Mouse (Mus musculus): Measurements from ENCODE around the gene Pi16. TPM values are rescaled to one million over a fixed set of nuclear protein-coding genes. Genes with fewer than 3 reads are reported as not detected.
A peak's percentile ranks its signal among the peaks of the same experiment; 100 is the strongest.

Pi16 gene
- total RNA-seq, 2 experiments from 2014 or later, result 22.7 to 29.1 TPM

- no peak for DNase-seq
Observed at GRCm38 (mm10) chr17:29356882-29357281, 39.4 kb downstream of the Pi16 start.

GRCm38 (mm10) chr17:29358928-29359327, 41.4 kb downstream of the Pi16 start:
- no peak for DNase-seq

GRCm38 (mm10) chr17:29360761-29361221, 43.3 kb downstream of the Pi16 start, which contains the start of gene Fgd2:
Fgd2 (plus strand) TSS chr17:29360914.
- peak; percentile 33 to 66 for DNase-seq

GRCm38 (mm10) chr17:29361982-29362691, 44.7 kb downstream of the Pi16 start:
- DNase-seq, result peak in 1 of 2 experiments; percentile 37

GRCm38 (mm10) chr17:29363109-29363508, 45.6 kb downstream of the Pi16 start:
- DNase-seq, result no peak

- no peak for DNase-seq
Observed at GRCm38 (mm10) chr17:29365105-29365621, 47.7 kb downstream of the Pi16 start.

- no peak for DNase-seq
Observed at GRCm38 (mm10) chr17:29368726-29369125, 51.2 kb downstream of the Pi16 start.

- peak; percentile 93 to 96 for DNase-seq
Observed at GRCm38 (mm10) chr17:29370984-29371723, 53.7 kb downstream of the Pi16 start.

- DNase-seq, result no peak
Observed at GRCm38 (mm10) chr17:29375871-29376270, 58.4 kb downstream of the Pi16 start.

- DNase-seq, result no peak
Observed at GRCm38 (mm10) chr17:29378056-29378455, 60.6 kb downstream of the Pi16 start.

Other genes starting within 250 kb of the Pi16 start
- gene Cdkn1a, start 226.7 kb upstream of the Pi16 start, total RNA-seq (2021), result 100 to 1,000 TPM; 101 to 149 TPM
- under 1 TPM in 1 of 2 experiments, not detected in 1; 0.69 TPM for gene Rab44, start 203.5 kb upstream of the Pi16 start, total RNA-seq (2021)
- 1 to 10 TPM; 3.9 to 5.0 TPM for gene Cpne5, start 79.5 kb upstream of the Pi16 start, total RNA-seq (2021)
- 10 to 100 TPM; 34.9 to 36.5 TPM for gene Ppil1, start 53.5 kb upstream of the Pi16 start, total RNA-seq (2021)
- gene BC004004, start 48.9 kb upstream of the Pi16 start, total RNA-seq (2021), result 100 to 1,000 TPM; 297 to 354 TPM
- gene Mtch1, start 30.3 kb downstream of the Pi16 start, total RNA-seq (2021), result 100 to 1,000 TPM; 193 to 203 TPM
- 1 to 10 TPM; 1.5 to 2.6 TPM for gene Fgd2, start 43.2 kb downstream of the Pi16 start, total RNA-seq (2021)
- 10 to 100 TPM; 12.7 to 21.2 TPM for gene Pim1, start 173.1 kb downstream of the Pi16 start, total RNA-seq (2021)
- gene Gm17657, start 232.0 kb downstream of the Pi16 start, total RNA-seq (2021), result not detected
- 10 to 100 TPM; 12.5 to 13.3 TPM for gene Tbc1d22b, start 232.1 kb downstream of the Pi16 start, total RNA-seq (2021)
- gene Tmem217, start 234.7 kb downstream of the Pi16 start, total RNA-seq (2021), result not detected

Data from heart, adult 18-20 months (tissue).